Mouse (Mus musculus): ENCODE measurements at regions not wholly inside any gene's neighbourhood (a gene's known extent, or its start where the extent isn't known, plus 50 kb on each side); places are given as distances from the start of the nearest gene placed in this dataset.

DNA sequence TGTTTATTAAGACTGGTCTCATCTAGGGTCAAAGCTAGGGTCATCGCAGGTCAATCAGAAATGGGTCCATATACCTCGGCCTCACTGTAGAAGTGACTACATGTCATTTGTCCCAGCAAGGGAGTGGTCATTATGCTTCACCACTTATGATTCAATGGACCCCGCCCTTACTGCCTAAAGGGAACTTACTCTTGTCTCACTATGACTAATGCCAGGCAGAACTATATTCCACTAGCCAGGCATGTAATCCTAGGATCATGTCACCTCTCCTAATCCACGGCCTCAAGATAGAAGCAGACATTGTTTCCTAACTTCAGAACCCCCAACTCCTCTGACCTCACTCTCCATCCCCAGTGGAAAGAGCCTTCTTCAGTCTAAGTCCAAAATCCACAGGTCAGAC is 108.3 kb downstream of the Atp6ap1l start:
- Histone ChIP-seq H3K4me1 (ENCODE audit: control insufficient read depth, insufficient read depth, low read length) (peaks cover 20% of the 10 kb centered on the region), H3K27ac (ENCODE audit: insufficient read depth, low read length) (peak overlapping the region; percentile 100), H3K4me3 (ENCODE audit: insufficient read depth, low read length) (no peak overlapping the region)
- TF ChIP-seq CTCF (IDR thresholded peaks at IDR 0.05; ENCODE audit: borderline replicate concordance, insufficient read depth, low read length) (no peak), POLR2A (IDR thresholded peaks at IDR 0.05; ENCODE audit: low read depth, low read length) (no peak)

DNA sequence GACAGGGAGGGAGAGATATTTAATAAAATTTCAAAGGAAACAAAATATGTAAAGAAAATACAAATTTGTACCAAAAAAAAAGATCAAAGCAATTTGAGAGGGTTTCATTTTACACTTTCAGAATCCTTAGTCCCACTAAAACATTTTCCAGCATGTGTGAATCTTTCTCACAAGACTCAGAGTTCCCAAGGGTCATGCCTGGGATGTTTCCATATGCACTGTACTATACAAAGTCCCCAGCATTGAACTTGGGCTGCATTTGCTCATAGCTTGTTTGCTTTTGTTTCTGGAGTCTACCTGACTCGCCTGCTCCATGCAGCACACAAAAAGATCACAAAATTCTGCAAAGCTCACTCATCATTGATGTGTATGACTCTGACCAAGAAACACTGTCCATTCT is 122.7 kb downstream of the Atp6ap1l start:
- Histone ChIP-seq H3K27ac (ENCODE audit: insufficient read depth, low read length) (peak overlapping the region; percentile 55; the same call in 1 of the 2 replicates), H3K4me3 (ENCODE audit: insufficient read depth, low read length) (no peak overlapping the region), H3K4me1 (ENCODE audit: control insufficient read depth, insufficient read depth, low read length) (0 out of 2 replicates have a peak, but pooled peaks cover 3% of the 10 kb centered on the region)
- no peak for TF ChIP-seq CTCF (IDR thresholded peaks at IDR 0.05; ENCODE audit: borderline replicate concordance, insufficient read depth, low read length)
- TF ChIP-seq POLR2A (IDR thresholded peaks at IDR 0.05; ENCODE audit: low read depth, low read length), result no peak

DNA sequence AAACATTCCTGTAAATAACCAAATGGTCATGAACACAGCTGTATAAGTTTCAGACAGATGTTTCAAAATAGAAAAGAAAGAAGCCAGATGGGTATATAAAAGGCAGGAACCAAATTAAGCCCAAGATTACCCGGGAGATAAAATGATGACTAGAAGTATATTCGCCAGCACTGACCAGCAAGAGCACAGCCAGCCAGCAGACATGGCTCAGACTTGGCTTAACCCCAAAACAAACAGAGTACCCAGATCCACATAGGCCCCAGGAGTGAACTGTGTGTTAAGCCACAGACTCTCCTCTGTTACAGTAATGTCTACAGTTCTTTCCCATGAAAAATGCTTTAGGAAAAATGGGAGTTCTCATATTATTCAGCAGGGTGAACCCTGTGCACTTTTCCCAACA is 123.2 kb downstream of the Atp6ap1l start:
- no peak overlapping the region for H3K27ac ChIP-seq (ENCODE audit: insufficient read depth, low read length)
- TF ChIP-seq CTCF (IDR thresholded peaks at IDR 0.05; ENCODE audit: borderline replicate concordance, insufficient read depth, low read length) (no peak), POLR2A (IDR thresholded peaks at IDR 0.05; ENCODE audit: low read depth, low read length) (no peak)
- H3K4me3 ChIP-seq (ENCODE audit: insufficient read depth, low read length), result no peak overlapping the region
- 0 out of 2 replicates have a peak, but pooled peaks cover 3% of the 10 kb centered on the region for H3K4me1 ChIP-seq (ENCODE audit: control insufficient read depth, insufficient read depth, low read length)

DNA sequence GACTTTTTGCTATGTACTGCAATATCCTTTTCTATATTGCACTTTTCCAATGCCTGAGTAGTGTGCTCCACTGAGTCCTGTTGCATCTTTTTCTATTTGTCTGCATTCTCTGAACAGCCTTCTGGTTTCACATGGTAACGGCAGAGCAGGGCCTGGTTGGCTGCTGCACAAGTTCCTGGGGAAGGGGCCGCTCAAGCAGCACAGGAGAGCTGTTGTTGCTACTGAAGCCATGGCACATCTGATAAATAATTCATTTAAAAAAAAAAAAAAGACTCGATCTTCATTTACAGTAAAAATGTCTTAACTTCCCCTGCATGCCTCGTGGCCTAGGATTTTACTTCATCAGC is 127.2 kb downstream of the Atp6ap1l start:
- 0 out of 2 replicates have a peak, but pooled peaks cover 3% of the 10 kb centered on the region for H3K4me1 ChIP-seq (ENCODE audit: control insufficient read depth, insufficient read depth, low read length)
- TF ChIP-seq POLR2A (IDR thresholded peaks at IDR 0.05; ENCODE audit: low read depth, low read length) (no peak), CTCF (IDR thresholded peaks at IDR 0.05; ENCODE audit: borderline replicate concordance, insufficient read depth, low read length) (no peak)
- H3K27ac ChIP-seq (ENCODE audit: insufficient read depth, low read length), result no peak overlapping the region
- H3K4me3 ChIP-seq (ENCODE audit: insufficient read depth, low read length), result no peak overlapping the region

DNA sequence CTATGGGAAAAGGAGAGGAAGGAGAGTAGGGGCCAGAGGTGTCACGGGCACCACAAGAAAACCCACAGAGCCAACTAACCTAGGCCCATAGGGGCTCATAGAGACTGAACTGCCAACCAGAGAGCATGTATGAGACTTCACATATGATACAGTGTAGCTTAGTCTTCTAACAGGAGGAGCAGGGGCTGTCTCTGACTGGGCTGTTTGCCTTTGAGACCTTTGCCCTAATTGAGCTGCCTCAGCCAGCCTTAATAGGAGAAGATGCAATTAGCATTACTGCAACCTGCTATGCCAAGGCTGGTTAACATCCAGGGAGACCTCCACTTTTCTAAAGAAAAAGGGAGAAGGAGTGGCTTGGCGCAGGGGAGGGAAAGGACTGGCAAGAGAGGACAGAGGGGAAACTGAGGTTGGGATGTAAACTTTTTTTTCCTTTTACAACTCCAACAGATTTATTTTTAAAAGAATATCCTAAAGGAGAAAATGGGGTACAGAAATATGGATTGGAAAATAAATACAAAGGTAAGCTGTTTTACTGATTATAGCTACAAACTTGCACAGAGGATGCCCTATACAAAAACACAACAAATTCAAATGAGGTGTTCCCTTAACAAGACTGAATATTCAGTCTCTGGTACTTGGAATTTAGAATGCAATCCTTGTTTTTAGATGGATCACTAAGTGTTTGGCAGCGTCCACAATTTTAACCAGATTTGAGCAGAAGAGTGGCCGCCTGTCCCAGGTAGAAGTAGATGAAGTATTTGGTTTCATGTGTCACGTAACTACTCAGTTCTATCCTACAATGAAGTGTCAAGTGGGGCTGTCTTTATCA is 127.8 kb downstream of the Atp6ap1l start:
- Histone ChIP-seq H3K4me1 (ENCODE audit: control insufficient read depth, insufficient read depth, low read length) (no peaks in the 10 kb centered on the region), H3K27ac (ENCODE audit: insufficient read depth, low read length) (no peak overlapping the region), H3K4me3 (ENCODE audit: insufficient read depth, low read length) (no peak overlapping the region)
- TF ChIP-seq POLR2A (IDR thresholded peaks at IDR 0.05; ENCODE audit: low read depth, low read length), result no peak
- TF ChIP-seq CTCF (IDR thresholded peaks at IDR 0.05; ENCODE audit: borderline replicate concordance, insufficient read depth, low read length), result no peak

DNA sequence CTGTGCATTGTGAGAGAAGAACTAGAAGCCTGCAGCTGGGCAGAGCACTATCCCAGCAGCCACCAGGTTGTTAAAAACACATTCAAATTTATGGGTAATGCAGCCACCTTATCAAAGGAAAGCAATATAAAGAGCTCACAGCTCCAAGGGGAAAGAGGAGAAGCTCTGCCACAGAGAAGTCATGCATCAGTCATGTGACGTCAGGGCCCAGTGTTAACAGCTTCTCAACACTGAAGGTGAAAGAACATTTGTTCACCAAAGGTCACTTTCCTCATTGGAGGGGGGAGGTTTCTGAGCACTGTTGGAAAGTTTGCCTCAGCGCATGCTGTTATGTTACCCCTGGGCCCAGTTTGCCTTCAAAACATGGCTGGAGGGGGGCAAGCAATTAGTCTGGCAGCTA is 143.0 kb downstream of the Atp6ap1l start:
- TF ChIP-seq POLR2A (IDR thresholded peaks at IDR 0.05; ENCODE audit: low read depth, low read length) (no peak), CTCF (IDR thresholded peaks at IDR 0.05; ENCODE audit: borderline replicate concordance, insufficient read depth, low read length) (no peak)
- Histone ChIP-seq H3K27ac (ENCODE audit: insufficient read depth, low read length) (no peak overlapping the region), H3K4me1 (ENCODE audit: control insufficient read depth, insufficient read depth, low read length) (no peaks in the 10 kb centered on the region), H3K4me3 (ENCODE audit: insufficient read depth, low read length) (no peak overlapping the region)

DNA sequence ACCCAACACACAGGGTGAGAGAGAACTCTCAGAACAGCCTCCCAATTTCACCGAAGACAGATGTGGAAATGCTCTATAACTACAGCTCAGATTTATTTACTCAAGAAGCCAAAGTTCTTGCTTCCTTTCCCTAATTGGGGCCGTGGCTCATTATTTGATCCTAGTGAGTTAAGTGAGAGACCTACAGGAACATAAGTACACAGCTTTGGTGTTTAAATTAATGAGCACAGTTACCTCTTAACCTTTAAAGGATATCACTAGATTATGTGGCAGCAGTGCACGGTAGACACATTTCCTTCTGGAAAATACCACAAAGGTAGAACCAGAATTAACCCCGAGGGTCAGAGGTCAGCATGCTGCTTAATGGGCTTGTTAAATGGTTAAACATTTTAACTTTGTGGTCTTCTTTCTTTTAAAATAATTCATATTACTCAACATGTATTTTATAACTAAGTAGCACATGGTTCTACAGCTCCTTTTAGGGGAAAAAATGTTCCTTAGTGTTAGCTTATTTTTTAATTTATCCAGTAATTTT is 144.6 kb downstream of the Atp6ap1l start:
- Histone ChIP-seq H3K27ac (ENCODE audit: insufficient read depth, low read length) (no peak overlapping the region), H3K4me1 (ENCODE audit: control insufficient read depth, insufficient read depth, low read length) (no peaks in the 10 kb centered on the region), H3K4me3 (ENCODE audit: insufficient read depth, low read length) (no peak overlapping the region)
- TF ChIP-seq POLR2A (IDR thresholded peaks at IDR 0.05; ENCODE audit: low read depth, low read length) (no peak), CTCF (IDR thresholded peaks at IDR 0.05; ENCODE audit: borderline replicate concordance, insufficient read depth, low read length) (no peak)

DNA sequence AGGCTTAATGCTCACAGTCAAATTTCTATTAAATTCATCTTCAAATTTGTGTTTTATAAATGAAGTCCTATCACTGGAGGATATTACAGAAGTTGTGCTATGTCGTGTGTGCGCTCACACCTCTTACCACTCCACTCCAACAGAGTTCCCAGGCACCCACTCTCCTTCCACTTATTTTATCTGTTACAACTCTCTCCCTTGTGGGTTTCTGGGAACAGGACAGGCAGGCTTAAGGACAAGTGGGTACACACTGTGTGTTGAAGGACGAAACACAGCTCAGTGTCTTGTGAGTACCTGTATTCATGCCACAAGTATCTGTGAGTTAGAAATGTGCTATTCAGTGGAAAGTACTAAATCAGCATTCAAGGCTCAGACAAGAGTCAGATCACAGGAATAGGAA is 150.7 kb downstream of the Atp6ap1l start:
- no peak overlapping the region for H3K27ac ChIP-seq (ENCODE audit: insufficient read depth, low read length)
- no peak for TF ChIP-seq POLR2A (IDR thresholded peaks at IDR 0.05; ENCODE audit: low read depth, low read length)
- no peak for TF ChIP-seq CTCF (IDR thresholded peaks at IDR 0.05; ENCODE audit: borderline replicate concordance, insufficient read depth, low read length)

DNA sequence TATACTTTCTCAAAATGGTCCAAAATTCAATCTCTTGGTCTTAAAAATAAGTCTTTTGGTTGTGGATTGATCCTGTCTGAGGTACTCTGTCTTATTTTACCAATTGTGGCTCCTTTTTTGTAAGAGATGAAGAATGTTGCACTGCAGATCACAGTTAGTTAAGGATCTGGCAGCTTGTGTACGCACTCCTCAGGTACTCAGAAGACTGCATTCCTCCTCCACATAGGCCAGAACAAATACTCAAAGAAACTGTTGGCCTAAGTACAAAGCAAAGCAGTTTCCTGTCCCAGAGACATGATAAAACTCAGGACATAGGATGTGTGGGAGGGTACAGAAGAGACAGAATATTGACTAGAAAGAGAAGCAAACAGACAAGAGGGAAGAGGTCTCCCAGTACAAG is 155.4 kb downstream of the Atp6ap1l start:
- H3K4me3 ChIP-seq (ENCODE audit: insufficient read depth, low read length), result no peak overlapping the region
- H3K4me1 ChIP-seq (ENCODE audit: control insufficient read depth, insufficient read depth, low read length), result peaks cover 2% of the 10 kb centered on the region; the same call in 1 of the 2 replicates
- no peak overlapping the region for H3K27ac ChIP-seq (ENCODE audit: insufficient read depth, low read length)
- TF ChIP-seq POLR2A (IDR thresholded peaks at IDR 0.05; ENCODE audit: low read depth, low read length) (no peak), CTCF (IDR thresholded peaks at IDR 0.05; ENCODE audit: borderline replicate concordance, insufficient read depth, low read length) (no peak)

More for the DNA sequence above, 150.7 kb downstream of the Atp6ap1l start:
- Histone ChIP-seq H3K4me1 (ENCODE audit: control insufficient read depth, insufficient read depth, low read length) (no peaks in the 10 kb centered on the region), H3K4me3 (ENCODE audit: insufficient read depth, low read length) (no peak overlapping the region)

DNA sequence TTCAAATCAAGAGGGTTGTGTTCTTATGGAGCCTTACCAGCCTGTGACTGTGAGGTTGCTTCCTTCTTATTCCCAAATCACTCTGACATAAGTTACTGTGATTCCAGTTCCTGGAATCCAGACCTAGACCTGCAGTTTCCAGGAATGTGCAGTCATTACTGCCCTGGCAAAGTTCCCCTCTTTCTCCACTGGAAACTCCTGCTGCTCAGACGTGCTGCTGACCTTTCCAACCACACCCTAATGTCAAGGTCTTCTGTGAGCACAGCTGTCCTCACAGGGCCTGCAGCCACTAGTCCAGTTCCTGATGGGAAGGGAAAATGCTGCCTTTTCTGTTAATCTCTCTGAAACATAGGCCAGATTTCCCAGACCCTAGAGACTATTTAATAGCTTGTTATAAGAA is 160.1 kb downstream of the Atp6ap1l start:
- H3K27ac ChIP-seq (ENCODE audit: insufficient read depth, low read length), result 0 out of 2 replicates have a peak overlapping the region, but pooled peaks have one; percentile 15
- no peak overlapping the region for H3K4me3 ChIP-seq (ENCODE audit: insufficient read depth, low read length)
- TF ChIP-seq POLR2A (IDR thresholded peaks at IDR 0.05; ENCODE audit: low read depth, low read length), result no peak
- no peak for TF ChIP-seq CTCF (IDR thresholded peaks at IDR 0.05; ENCODE audit: borderline replicate concordance, insufficient read depth, low read length)
- peaks cover 2% of the 10 kb centered on the region; the same call in 1 of the 2 replicates for H3K4me1 ChIP-seq (ENCODE audit: control insufficient read depth, insufficient read depth, low read length)
